Mouse (Mus musculus): ENCODE data around the gene 6030408B16Rik. TPM values are rescaled to one million over a fixed set of nuclear protein-coding genes. Genes with fewer than 3 reads are reported as not detected.
A peak's percentile ranks its signal among the peaks of the same experiment; 100 is the strongest.

6030408B16Rik gene
- total RNA-seq, 1 experiment: 0.22 TPM

GRCm38 (mm10) chr15:101309493-101309892, 16.5 kb downstream of the 6030408B16Rik start:
- no peak for DNase-seq (ENCODE audit: low read depth, low spot score)
- Histone ChIP-seq H3K4me3 (ENCODE audit: insufficient read depth in 1 of 2, low read depth in 1 of 2, low read length in 2 of 2, poor library complexity in 1 of 2, severe bottlenecking in 1 of 2) (no peak overlapping the region), H3K36me3 (ENCODE audit: control insufficient read depth, insufficient read depth, low read length, poor library complexity, severe bottlenecking) (no peaks in the 10 kb centered on the region), H3K9me3 (ENCODE audit: control insufficient read depth, insufficient read depth, low read depth, low read length) (no peaks in the 10 kb centered on the region), H3K4me1 (ENCODE audit: control insufficient read depth in 2 of 2, insufficient read depth in 2 of 2, low read length in 2 of 2, poor library complexity in 1 of 2) (no peaks in the 10 kb centered on the region), H3K27ac (ENCODE audit: insufficient read depth, low read depth, low read length, poor library complexity, severe bottlenecking) (no peak overlapping the region), H3K9ac (ENCODE audit: insufficient read depth, low read depth, low read length, poor library complexity, severe bottlenecking) (no peak overlapping the region)
- TF ChIP-seq HCFC1 (IDR thresholded peaks at IDR 0.05; ENCODE audit: borderline replicate concordance, insufficient read depth, low read length): no peak
- no peak for TF ChIP-seq ZC3H11A (IDR thresholded peaks at IDR 0.05; ENCODE audit: borderline replicate concordance, low read depth, low read length)
- in situ Hi-C loops (cut with MboI; ENCODE audit: low sequenced_read_pairs in 2 of 2, unreplicated experiment in 2 of 2): no loop called here

GRCm38 (mm10) chr15:101311087-101311770, 18.2 kb downstream of the 6030408B16Rik start:
- Histone ChIP-seq H3K9ac (ENCODE audit: insufficient read depth, low read depth, low read length, poor library complexity, severe bottlenecking) (no peak overlapping the region), H3K4me3 (ENCODE audit: insufficient read depth in 1 of 2, low read depth in 1 of 2, low read length in 2 of 2, poor library complexity in 1 of 2, severe bottlenecking in 1 of 2) (no peak overlapping the region), H3K27ac (ENCODE audit: insufficient read depth, low read depth, low read length, poor library complexity, severe bottlenecking) (no peak overlapping the region), H3K4me1 (ENCODE audit: control insufficient read depth in 2 of 2, insufficient read depth in 2 of 2, low read length in 2 of 2, poor library complexity in 1 of 2) (peaks cover 0 to 1% of the 10 kb centered on the region in 2 experiments; a peak in 1 of 4 replicates), H3K36me3 (ENCODE audit: control insufficient read depth, insufficient read depth, low read length, poor library complexity, severe bottlenecking) (no peaks in the 10 kb centered on the region), H3K9me3 (ENCODE audit: control insufficient read depth, insufficient read depth, low read depth, low read length) (no peaks in the 10 kb centered on the region)
- no peak for DNase-seq (ENCODE audit: low read depth, low spot score)
- TF ChIP-seq MAFK (IDR thresholded peaks at IDR 0.05; ENCODE audit: insufficient read depth, low read depth, low read length): no peak
- TF ChIP-seq HCFC1 (IDR thresholded peaks at IDR 0.05; ENCODE audit: borderline replicate concordance, insufficient read depth, low read length): no peak
- TF ChIP-seq ZC3H11A (IDR thresholded peaks at IDR 0.05; ENCODE audit: borderline replicate concordance, low read depth, low read length): no peak
- no peak for TF ChIP-seq CHD2 (IDR thresholded peaks at IDR 0.05; ENCODE audit: low read depth, low read length)
- no peak for TF ChIP-seq ZNF384 (IDR thresholded peaks at IDR 0.05; ENCODE audit: low read depth, low read length)
- in situ Hi-C loops (cut with MboI; ENCODE audit: low sequenced_read_pairs in 2 of 2, unreplicated experiment in 2 of 2): no loop called here

GRCm38 (mm10) chr15:101312006-101312405, 19.0 kb downstream of the 6030408B16Rik start:
- H3K9ac ChIP-seq (ENCODE audit: insufficient read depth, low read depth, low read length, poor library complexity, severe bottlenecking): no peak overlapping the region
- no peaks in the 10 kb centered on the region for H3K36me3 ChIP-seq (ENCODE audit: control insufficient read depth, insufficient read depth, low read length, poor library complexity, severe bottlenecking)
- TF ChIP-seq ZC3H11A (IDR thresholded peaks at IDR 0.05; ENCODE audit: borderline replicate concordance, low read depth, low read length): no peak
- no peak overlapping the region for H3K4me3 ChIP-seq (ENCODE audit: insufficient read depth in 1 of 2, low read depth in 1 of 2, low read length in 2 of 2, poor library complexity in 1 of 2, severe bottlenecking in 1 of 2)
- H3K27ac ChIP-seq (ENCODE audit: insufficient read depth, low read depth, low read length, poor library complexity, severe bottlenecking): no peak overlapping the region
- in situ Hi-C loops (cut with MboI; ENCODE audit: low sequenced_read_pairs in 2 of 2, unreplicated experiment in 2 of 2): no loop called here
- no peak for DNase-seq (ENCODE audit: low read depth, low spot score)
- no peaks in the 10 kb centered on the region for H3K9me3 ChIP-seq (ENCODE audit: control insufficient read depth, insufficient read depth, low read depth, low read length)
- peaks cover 0 to 7% of the 10 kb centered on the region in 2 experiments; a peak in 2 of 4 replicates for H3K4me1 ChIP-seq (ENCODE audit: control insufficient read depth in 2 of 2, insufficient read depth in 2 of 2, low read length in 2 of 2, poor library complexity in 1 of 2)

- no peak overlapping the region for H3K27ac ChIP-seq (ENCODE audit: insufficient read depth, low read depth, low read length, poor library complexity, severe bottlenecking)
- no peak overlapping the region for H3K9ac ChIP-seq (ENCODE audit: insufficient read depth, low read depth, low read length, poor library complexity, severe bottlenecking)
- no peaks in the 10 kb centered on the region for H3K9me3 ChIP-seq (ENCODE audit: control insufficient read depth, insufficient read depth, low read depth, low read length)
- DNase-seq (ENCODE audit: low read depth, low spot score): no peak
- no peak overlapping the region for H3K4me3 ChIP-seq (ENCODE audit: insufficient read depth in 1 of 2, low read depth in 1 of 2, low read length in 2 of 2, poor library complexity in 1 of 2, severe bottlenecking in 1 of 2)
- peaks cover 0 to 10% of the 10 kb centered on the region in 2 experiments; a peak in 2 of 4 replicates for H3K4me1 ChIP-seq (ENCODE audit: control insufficient read depth in 2 of 2, insufficient read depth in 2 of 2, low read length in 2 of 2, poor library complexity in 1 of 2)
- H3K36me3 ChIP-seq (ENCODE audit: control insufficient read depth, insufficient read depth, low read length, poor library complexity, severe bottlenecking): no peaks in the 10 kb centered on the region
- in situ Hi-C loops (cut with MboI; ENCODE audit: low sequenced_read_pairs in 2 of 2, unreplicated experiment in 2 of 2): no loop called here
- TF ChIP-seq ZC3H11A (IDR thresholded peaks at IDR 0.05; ENCODE audit: borderline replicate concordance, low read depth, low read length): no peak
- TF ChIP-seq MAFK (IDR thresholded peaks at IDR 0.05; ENCODE audit: insufficient read depth, low read depth, low read length): no peak
- TF ChIP-seq HCFC1 (IDR thresholded peaks at IDR 0.05; ENCODE audit: borderline replicate concordance, insufficient read depth, low read length): no peak
- TF ChIP-seq CHD2 (IDR thresholded peaks at IDR 0.05; ENCODE audit: low read depth, low read length): no peak
- no peak for TF ChIP-seq ZNF384 (IDR thresholded peaks at IDR 0.05; ENCODE audit: low read depth, low read length)
These were observed 22.4 kb downstream of the 6030408B16Rik start for GRCm38 (mm10) chr15:101315378-101315777.

DNA sequence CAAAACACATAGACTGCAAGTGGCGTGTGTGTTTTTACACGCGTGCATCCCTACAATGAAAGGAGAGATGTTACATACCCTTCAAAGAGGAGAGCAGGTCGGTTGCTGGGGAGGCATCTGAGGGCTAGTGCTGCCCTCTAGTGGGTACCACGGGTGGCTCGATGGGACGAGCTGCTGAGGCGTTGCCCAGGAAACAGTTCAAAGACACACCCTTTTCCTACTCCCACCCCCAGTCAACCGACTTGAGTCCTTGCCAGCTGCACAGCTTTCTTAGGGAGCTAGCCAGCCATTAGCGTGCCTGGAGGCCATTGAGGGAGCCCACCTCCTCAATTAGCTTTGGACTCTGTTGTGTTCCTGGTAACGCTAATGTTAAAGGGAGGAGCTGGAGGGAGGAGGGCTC, 22.8 kb downstream of the 6030408B16Rik start:
- H3K27ac ChIP-seq (ENCODE audit: insufficient read depth, low read depth, low read length, poor library complexity, severe bottlenecking): no peak overlapping the region
- in situ Hi-C loops (cut with MboI; ENCODE audit: low sequenced_read_pairs in 2 of 2, unreplicated experiment in 2 of 2): no loop called here
- DNase-seq (ENCODE audit: low read depth, low spot score): peak; percentile 92
- no peaks in the 10 kb centered on the region for H3K9me3 ChIP-seq (ENCODE audit: control insufficient read depth, insufficient read depth, low read depth, low read length)
- H3K9ac ChIP-seq (ENCODE audit: insufficient read depth, low read depth, low read length, poor library complexity, severe bottlenecking): no peak overlapping the region
- peaks cover 0 to 10% of the 10 kb centered on the region in 2 experiments; a peak in 2 of 4 replicates for H3K4me1 ChIP-seq (ENCODE audit: control insufficient read depth in 2 of 2, insufficient read depth in 2 of 2, low read length in 2 of 2, poor library complexity in 1 of 2)
- H3K36me3 ChIP-seq (ENCODE audit: control insufficient read depth, insufficient read depth, low read length, poor library complexity, severe bottlenecking): no peaks in the 10 kb centered on the region
- H3K4me3 ChIP-seq (ENCODE audit: insufficient read depth in 1 of 2, low read depth in 1 of 2, low read length in 2 of 2, poor library complexity in 1 of 2, severe bottlenecking in 1 of 2): no peak overlapping the region
- TF ChIP-seq MAFK (IDR thresholded peaks at IDR 0.05; ENCODE audit: insufficient read depth, low read depth, low read length): no peak
- TF ChIP-seq ZNF384 (IDR thresholded peaks at IDR 0.05; ENCODE audit: low read depth, low read length): no peak
- TF ChIP-seq CHD2 (IDR thresholded peaks at IDR 0.05; ENCODE audit: low read depth, low read length): no peak
- TF ChIP-seq HCFC1 (IDR thresholded peaks at IDR 0.05; ENCODE audit: borderline replicate concordance, insufficient read depth, low read length): no peak
- peak; percentile 45; the same call in 1 of the 2 replicates for TF ChIP-seq ZC3H11A (IDR thresholded peaks at IDR 0.05; ENCODE audit: borderline replicate concordance, low read depth, low read length)

Measured in ES-E14 (cell line).